Mouse (Mus musculus): ENCODE measurements around the gene Cldn22. TPM values are rescaled to one million over a fixed set of nuclear protein-coding genes. Genes with fewer than 3 reads are reported as not detected.

Cldn22 gene
- polyA plus RNA-seq (2015; fragmentation: Nextera tagmentation; extraction: Ambion mirVana), result not detected in 2 replicates

DNA sequence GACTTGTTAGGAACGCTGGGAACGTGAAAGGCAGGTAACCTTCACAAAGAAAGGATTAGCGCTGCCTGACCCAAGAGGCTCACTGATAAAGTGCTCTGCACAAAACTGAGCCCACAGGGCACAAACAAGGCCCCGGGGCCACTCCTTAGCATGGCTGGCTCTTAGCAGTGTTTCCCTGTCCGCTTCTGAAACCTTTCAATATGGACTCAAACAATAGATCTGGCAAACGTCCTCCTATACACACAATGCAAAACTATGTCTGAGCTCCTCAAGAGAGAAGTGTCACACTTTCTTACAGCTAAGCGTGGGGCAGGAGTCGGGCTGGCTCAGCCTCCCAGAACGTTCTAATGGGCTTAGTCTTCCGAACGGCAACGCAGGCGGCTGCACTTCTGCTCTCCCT is at the start of gene Cldn22:
Gene Cldn22 (plus strand): TSS at position 301 of the 400 bp plus-strand sequence.
- no peaks in the 10 kb centered on the region for H3K9me3 ChIP-seq
- H3K27me3 ChIP-seq (replicated peaks), result no peaks in the 10 kb centered on the region
- no peaks in the 10 kb centered on the region for H3K36me3 ChIP-seq
- no peak within 1 kb of the TSS for H3K4me3 ChIP-seq (replicated peaks)
- WGBS, result 51% methylated on average over 13 of the region's 13 CpGs
- H3K27ac ChIP-seq, result peak within 1 kb of the TSS; percentile 38; the same call in 1 of the 2 replicates
- no peak within 1 kb of the TSS for H3K9ac ChIP-seq
- peak; percentile 12; the same call in 1 of the 2 replicates for ATAC-seq (ENCODE audit: insufficient read depth, low FRiP score, low read depth)
- 0 out of 2 replicates have a peak, but pooled peaks cover 7% of the 10 kb centered on the region for H3K4me1 ChIP-seq
- 0 out of 2 replicates have a peak within 1 kb of the TSS, but pooled peaks have one; percentile 19 for H3K4me2 ChIP-seq

DNA sequence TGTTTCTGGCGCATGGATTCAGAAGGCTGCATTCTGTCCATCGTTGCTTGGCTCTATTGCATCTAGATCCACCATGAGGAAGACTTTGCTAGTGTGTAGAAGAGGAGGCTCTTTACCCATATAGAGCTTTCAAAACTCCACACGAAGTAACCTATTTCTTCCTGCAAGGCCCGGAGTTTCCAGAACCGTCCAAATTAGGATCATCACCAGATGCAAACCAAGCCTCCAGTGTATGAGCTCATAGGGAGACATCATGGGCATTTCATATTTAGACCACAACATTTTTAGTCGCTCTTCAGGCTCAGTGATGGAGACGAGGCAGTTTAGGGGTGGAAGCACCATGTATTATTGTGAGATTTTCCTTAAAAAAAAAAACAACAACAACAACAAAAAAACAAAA is 46.9 kb upstream of the Cldn22 start:
- no peak for ATAC-seq (ENCODE audit: insufficient read depth, low FRiP score, low read depth)
- H3K9ac ChIP-seq, result no peak overlapping the region
- no peaks in the 10 kb centered on the region for H3K4me1 ChIP-seq
- no peaks in the 10 kb centered on the region for H3K9me3 ChIP-seq
- 88% methylated on average over 7 of the region's 7 CpGs for WGBS
- H3K36me3 ChIP-seq, result no peaks in the 10 kb centered on the region
- no peak overlapping the region for H3K27ac ChIP-seq
- H3K4me2 ChIP-seq, result no peak overlapping the region
- H3K4me3 ChIP-seq (replicated peaks), result no peak overlapping the region
- H3K27me3 ChIP-seq (replicated peaks), result no peaks in the 10 kb centered on the region

DNA sequence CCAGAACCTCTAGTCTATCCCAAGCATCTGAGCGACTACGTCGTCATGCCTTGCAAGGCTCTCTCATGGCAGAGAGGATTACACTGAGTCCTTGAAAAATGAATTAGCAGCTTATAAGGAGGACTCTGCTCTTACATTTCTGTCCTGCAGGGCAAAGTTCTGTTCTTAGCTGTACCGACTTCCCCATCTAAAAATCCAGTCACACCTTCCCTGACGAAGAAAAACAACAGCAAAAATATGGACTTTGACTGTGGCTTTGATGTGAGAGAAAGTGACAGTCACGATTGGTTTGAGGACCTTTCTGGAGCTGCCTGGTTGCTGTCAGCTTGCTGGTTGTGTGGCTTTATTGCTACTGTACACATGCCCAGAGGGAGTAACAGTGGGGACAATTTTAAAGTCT is 44.7 kb upstream of the Cldn22 start:
- H3K4me1 ChIP-seq, result no peaks in the 10 kb centered on the region
- no peak for ATAC-seq (ENCODE audit: insufficient read depth, low FRiP score, low read depth)
- H3K27ac ChIP-seq, result no peak overlapping the region
- no peak overlapping the region for H3K4me3 ChIP-seq (replicated peaks)
- WGBS, result 65% methylated on average over 6 of the region's 6 CpGs
- H3K9ac ChIP-seq, result no peak overlapping the region
- H3K27me3 ChIP-seq (replicated peaks), result no peaks in the 10 kb centered on the region
- no peak overlapping the region for H3K4me2 ChIP-seq
- H3K36me3 ChIP-seq, result no peaks in the 10 kb centered on the region
- no peaks in the 10 kb centered on the region for H3K9me3 ChIP-seq

DNA sequence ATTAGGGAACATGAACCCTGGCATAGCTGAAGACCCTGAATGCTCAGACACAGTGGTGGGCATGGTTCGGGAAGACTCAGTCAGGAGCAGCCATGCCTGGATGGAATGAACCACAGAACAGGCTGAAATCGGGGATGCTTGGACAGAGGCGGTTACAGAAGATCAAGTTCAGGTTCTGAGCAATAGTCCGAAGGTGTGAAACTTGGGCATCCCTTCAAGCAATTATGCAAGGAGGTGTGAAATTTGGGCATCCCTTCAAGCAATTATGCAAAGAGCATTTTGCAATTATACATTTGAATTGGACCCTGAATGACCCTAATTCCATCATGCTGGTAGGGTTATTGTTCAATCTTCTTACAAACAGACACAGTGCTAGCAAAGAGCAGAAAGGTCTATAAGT is 42.4 kb upstream of the Cldn22 start:
- Histone ChIP-seq H3K4me1 (no peaks in the 10 kb centered on the region), H3K36me3 (no peaks in the 10 kb centered on the region), H3K4me3 (replicated peaks) (no peak overlapping the region), H3K9ac (no peak overlapping the region), H3K27me3 (replicated peaks) (no peaks in the 10 kb centered on the region), H3K4me2 (no peak overlapping the region), H3K27ac (no peak overlapping the region), H3K9me3 (no peaks in the 10 kb centered on the region)
- no peak for ATAC-seq (ENCODE audit: insufficient read depth, low FRiP score, low read depth)
- 86% methylated on average over 4 of the region's 4 CpGs for WGBS

DNA sequence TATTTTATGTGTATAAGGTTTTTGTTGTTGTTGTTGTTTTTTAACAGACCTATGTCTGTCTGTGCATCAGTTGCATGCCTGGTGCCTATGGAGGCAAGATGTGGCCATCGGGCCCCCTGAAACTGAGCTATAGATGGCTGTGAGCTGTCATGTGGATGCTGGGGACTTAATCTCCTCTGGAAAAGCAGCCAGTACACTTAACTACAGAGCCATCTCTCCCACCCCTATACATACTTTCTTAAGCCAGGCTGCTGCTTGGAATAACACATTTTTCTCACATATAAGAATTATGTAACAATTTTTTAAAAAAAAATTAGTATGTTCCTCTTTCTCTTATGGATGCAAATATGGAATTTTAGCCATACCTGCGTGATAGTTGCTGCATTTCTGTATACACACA is 40.7 kb upstream of the Cldn22 start:
- Histone ChIP-seq H3K27me3 (replicated peaks) (no peaks in the 10 kb centered on the region), H3K27ac (no peak overlapping the region), H3K9ac (no peak overlapping the region), H3K4me2 (no peak overlapping the region), H3K4me1 (no peaks in the 10 kb centered on the region), H3K9me3 (no peaks in the 10 kb centered on the region), H3K4me3 (replicated peaks) (no peak overlapping the region), H3K36me3 (no peaks in the 10 kb centered on the region)
- no peak for ATAC-seq (ENCODE audit: insufficient read depth, low FRiP score, low read depth)
- WGBS, result 95% methylated on average over 2 of the region's 2 CpGs

DNA sequence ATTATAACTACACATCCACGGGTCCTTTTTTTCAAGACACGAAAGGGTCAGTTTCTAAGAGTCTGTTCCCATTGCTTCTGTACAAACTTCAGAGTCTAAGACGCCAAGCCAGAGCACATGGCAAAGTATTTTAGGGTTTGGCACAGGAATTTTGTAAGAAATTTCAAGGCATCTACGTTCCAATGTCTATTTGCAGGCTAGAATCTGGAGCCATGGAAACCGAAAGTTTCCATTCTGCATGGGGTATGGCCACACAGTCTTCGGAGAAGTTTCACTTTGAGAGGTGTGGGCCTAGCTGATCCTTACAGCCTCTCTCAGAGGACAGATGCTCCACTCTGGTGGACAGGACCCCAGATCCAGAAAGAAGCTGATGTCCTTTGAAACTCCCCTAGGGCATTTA is 40.3 kb upstream of the Cldn22 start:
- H3K9me3 ChIP-seq, result no peaks in the 10 kb centered on the region
- no peak overlapping the region for H3K9ac ChIP-seq
- 87% methylated on average over 6 of the region's 6 CpGs for WGBS
- ATAC-seq (ENCODE audit: insufficient read depth, low FRiP score, low read depth), result no peak
- no peaks in the 10 kb centered on the region for H3K27me3 ChIP-seq (replicated peaks)
- H3K4me3 ChIP-seq (replicated peaks), result no peak overlapping the region
- no peaks in the 10 kb centered on the region for H3K36me3 ChIP-seq
- H3K27ac ChIP-seq, result no peak overlapping the region
- no peaks in the 10 kb centered on the region for H3K4me1 ChIP-seq
- H3K4me2 ChIP-seq, result no peak overlapping the region

DNA sequence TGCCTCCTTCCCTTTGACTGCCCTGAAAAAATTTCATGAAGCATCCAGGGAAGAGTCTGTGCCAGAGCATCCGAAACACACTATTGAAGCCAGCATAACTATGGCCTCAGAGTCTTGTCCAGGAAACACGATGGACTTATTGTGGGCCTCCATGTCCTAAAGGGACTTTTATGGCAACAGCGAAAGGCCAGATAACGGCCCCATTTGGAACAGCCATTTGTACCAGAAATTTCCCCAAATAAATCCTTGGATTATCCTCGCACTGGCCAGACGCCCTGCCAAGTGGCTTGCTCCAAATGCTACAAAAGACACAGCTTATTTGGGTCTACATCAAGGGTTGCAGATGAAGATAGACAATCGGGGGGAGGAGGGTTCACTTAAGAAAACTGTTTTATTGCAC is 39.8 kb upstream of the Cldn22 start:
- H3K27ac ChIP-seq, result no peak overlapping the region
- H3K9me3 ChIP-seq, result no peaks in the 10 kb centered on the region
- H3K4me2 ChIP-seq, result no peak overlapping the region
- no peak overlapping the region for H3K4me3 ChIP-seq (replicated peaks)
- H3K36me3 ChIP-seq, result no peaks in the 10 kb centered on the region
- no peak overlapping the region for H3K9ac ChIP-seq
- H3K27me3 ChIP-seq (replicated peaks), result no peaks in the 10 kb centered on the region
- ATAC-seq (ENCODE audit: insufficient read depth, low FRiP score, low read depth), result no peak
- no peaks in the 10 kb centered on the region for H3K4me1 ChIP-seq
- WGBS, result 82% methylated on average over 7 of the region's 7 CpGs

DNA sequence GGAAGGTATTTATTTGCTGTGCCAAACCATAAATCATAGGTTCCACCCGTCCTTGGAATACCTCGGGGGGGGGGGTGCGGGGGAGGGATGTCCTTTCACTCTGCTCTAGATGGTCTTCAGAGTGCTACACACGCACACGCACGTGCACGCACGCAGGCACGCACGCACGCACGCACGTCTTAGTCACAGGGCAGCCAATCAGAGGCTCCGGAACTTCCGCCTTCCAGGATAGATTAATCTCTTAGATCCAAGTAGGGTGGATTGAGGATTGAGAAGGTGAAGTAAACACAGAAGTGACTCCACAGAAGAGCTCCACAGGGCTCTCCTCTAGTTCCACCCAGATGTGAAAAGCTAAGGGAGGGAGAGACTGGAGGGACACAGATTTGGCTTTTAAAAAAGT is 38.0 kb upstream of the Cldn22 start:
- no peak overlapping the region for H3K9ac ChIP-seq
- 90% methylated on average over 15 of the region's 15 CpGs for WGBS
- no peak overlapping the region for H3K27ac ChIP-seq
- no peak overlapping the region for H3K4me2 ChIP-seq
- no peaks in the 10 kb centered on the region for H3K9me3 ChIP-seq
- no peaks in the 10 kb centered on the region for H3K4me1 ChIP-seq
- no peak for ATAC-seq (ENCODE audit: insufficient read depth, low FRiP score, low read depth)
- no peaks in the 10 kb centered on the region for H3K27me3 ChIP-seq (replicated peaks)
- H3K36me3 ChIP-seq, result no peaks in the 10 kb centered on the region
- H3K4me3 ChIP-seq (replicated peaks), result no peak overlapping the region

DNA sequence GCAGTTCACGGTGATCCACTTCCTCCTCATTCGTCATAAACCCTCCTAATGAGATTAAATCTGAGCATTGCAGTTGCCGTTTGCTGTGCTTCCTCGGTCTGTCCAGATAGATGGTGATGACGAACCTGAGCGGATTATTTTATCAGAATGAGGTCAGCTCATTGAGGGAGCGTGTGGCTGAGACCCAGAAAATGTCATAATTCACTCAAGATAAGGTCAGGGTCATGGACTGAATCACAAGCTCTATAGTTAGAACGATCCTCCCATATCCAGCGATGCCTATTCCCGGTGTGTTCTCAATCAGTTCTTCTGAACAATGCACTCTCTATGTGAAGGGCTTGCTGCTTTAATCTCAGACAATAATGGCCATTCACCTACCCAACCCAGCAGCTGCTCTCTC is 36.6 kb upstream of the Cldn22 start:
- whole genome bisulfite sequencing, result 59% methylated on average over 10 of the region's 10 CpGs
- Histone ChIP-seq H3K36me3 (no peaks in the 10 kb centered on the region), H3K27ac (no peak overlapping the region), H3K4me3 (replicated peaks) (no peak overlapping the region), H3K9me3 (no peaks in the 10 kb centered on the region), H3K27me3 (replicated peaks) (no peaks in the 10 kb centered on the region), H3K4me2 (no peak overlapping the region), H3K9ac (no peak overlapping the region), H3K4me1 (no peaks in the 10 kb centered on the region)
- no peak for ATAC-seq (ENCODE audit: insufficient read depth, low FRiP score, low read depth)

DNA sequence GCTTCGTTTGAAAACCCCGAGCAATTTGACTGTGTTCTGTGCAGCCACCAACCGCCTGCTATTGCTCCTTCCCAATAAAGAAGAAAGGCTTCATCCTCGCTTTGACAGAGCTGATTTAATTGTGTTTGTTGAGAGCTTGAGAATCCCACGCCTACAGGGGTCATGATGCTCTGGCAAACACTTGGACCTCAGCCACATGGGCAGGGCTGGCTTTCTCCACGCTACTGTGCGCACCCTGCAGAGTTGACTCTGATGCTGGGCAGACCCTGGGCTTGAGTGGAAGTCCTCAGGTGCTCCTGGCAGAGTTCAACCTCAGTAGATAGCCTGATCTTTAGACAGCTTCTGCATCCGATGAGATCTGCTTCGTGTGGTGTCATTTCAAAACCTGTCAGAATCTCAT is 32.3 kb upstream of the Cldn22 start:
- 69% methylated on average over 9 of the region's 9 CpGs for WGBS
- H3K9me3 ChIP-seq, result no peaks in the 10 kb centered on the region
- no peaks in the 10 kb centered on the region for H3K36me3 ChIP-seq
- H3K9ac ChIP-seq, result no peak overlapping the region
- no peak for ATAC-seq (ENCODE audit: insufficient read depth, low FRiP score, low read depth)
- H3K4me2 ChIP-seq, result no peak overlapping the region
- H3K4me1 ChIP-seq, result no peaks in the 10 kb centered on the region
- no peak overlapping the region for H3K27ac ChIP-seq
- H3K27me3 ChIP-seq (replicated peaks), result no peaks in the 10 kb centered on the region
- no peak overlapping the region for H3K4me3 ChIP-seq (replicated peaks)

DNA sequence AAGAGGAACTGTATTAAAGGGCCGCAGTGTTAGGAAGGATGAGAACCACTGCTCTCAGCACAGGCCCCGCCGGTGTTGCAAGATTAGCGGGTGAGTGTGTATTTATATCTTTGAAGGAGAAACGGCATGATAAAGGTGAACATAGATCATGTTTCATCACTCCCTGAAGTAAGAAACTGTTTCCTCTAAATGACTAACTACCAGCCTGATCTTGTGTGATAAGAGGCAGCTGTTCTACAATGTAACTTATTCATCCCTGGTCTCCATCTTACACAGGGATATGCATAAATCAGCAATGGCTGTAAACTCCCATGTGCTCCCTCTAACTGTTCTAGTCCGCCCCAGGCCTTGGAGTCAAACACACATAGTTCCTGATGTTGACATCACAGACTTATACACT is 24.8 kb upstream of the Cldn22 start:
- H3K27me3 ChIP-seq (replicated peaks), result no peaks in the 10 kb centered on the region
- no peak overlapping the region for H3K27ac ChIP-seq
- no peak overlapping the region for H3K4me2 ChIP-seq
- no peaks in the 10 kb centered on the region for H3K9me3 ChIP-seq
- no peak overlapping the region for H3K9ac ChIP-seq
- WGBS, result 44% methylated on average over 6 of the region's 6 CpGs
- no peak; the same call in 1 of the 2 replicates for ATAC-seq (ENCODE audit: insufficient read depth, low FRiP score, low read depth)
- no peaks in the 10 kb centered on the region for H3K36me3 ChIP-seq
- no peaks in the 10 kb centered on the region for H3K4me1 ChIP-seq
- H3K4me3 ChIP-seq (replicated peaks), result no peak overlapping the region

DNA sequence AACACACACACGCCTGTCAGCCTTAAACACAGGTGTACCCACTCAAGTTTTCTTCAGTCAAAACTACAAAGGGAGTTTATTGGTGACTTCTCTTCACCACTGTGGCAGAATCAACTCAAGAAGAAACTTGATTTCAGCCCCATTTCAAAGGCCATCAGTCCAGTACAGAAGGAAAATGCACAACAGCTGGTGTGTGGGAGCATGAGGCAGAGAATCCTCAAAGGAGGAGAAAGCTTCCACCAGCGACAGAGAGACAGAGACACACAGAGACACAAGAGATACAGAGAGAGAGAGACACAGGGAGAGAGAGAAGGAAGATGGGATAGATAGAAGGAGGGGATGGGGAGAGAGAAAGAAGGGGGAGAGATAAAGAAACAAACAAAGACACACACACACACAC is 21.9 kb upstream of the Cldn22 start:
- ATAC-seq (ENCODE audit: insufficient read depth, low FRiP score, low read depth), result no peak
- H3K4me2 ChIP-seq, result no peak overlapping the region
- no peak overlapping the region for H3K4me3 ChIP-seq (replicated peaks)
- no peaks in the 10 kb centered on the region for H3K27me3 ChIP-seq (replicated peaks)
- no peaks in the 10 kb centered on the region for H3K36me3 ChIP-seq
- WGBS, result 82% methylated on average over 2 of the region's 2 CpGs
- 0 out of 2 replicates have a peak, but pooled peaks cover 2% of the 10 kb centered on the region for H3K4me1 ChIP-seq
- H3K9me3 ChIP-seq, result no peaks in the 10 kb centered on the region
- no peak overlapping the region for H3K27ac ChIP-seq
- H3K9ac ChIP-seq, result no peak overlapping the region

DNA sequence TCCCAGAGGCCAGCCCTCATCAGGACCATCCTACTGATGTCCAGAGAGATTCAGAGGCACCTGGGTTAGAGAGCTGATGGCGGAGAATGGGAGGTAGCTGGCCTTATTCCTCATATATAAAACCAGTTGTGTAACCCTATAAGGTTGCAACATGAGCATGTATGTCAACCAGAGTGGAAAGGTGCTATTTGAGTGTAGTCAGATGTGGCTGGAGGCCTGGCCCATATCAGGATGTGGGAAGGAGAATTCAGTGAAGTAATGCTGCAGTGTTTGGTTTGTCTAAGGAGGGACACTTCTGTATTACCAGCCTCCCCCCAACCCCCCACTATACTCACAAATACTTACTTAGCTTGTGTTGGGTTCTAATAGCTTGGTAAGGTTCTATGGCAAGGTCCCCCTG is 20.0 kb upstream of the Cldn22 start:
- Histone ChIP-seq H3K36me3 (no peaks in the 10 kb centered on the region), H3K9me3 (no peaks in the 10 kb centered on the region), H3K4me1 (0 out of 2 replicates have a peak, but pooled peaks cover 2% of the 10 kb centered on the region), H3K4me3 (replicated peaks) (no peak overlapping the region), H3K9ac (no peak overlapping the region), H3K27me3 (replicated peaks) (no peaks in the 10 kb centered on the region), H3K27ac (no peak overlapping the region), H3K4me2 (no peak overlapping the region)
- WGBS, result 100% methylated on average over 1 of the region's 1 CpGs
- ATAC-seq (ENCODE audit: insufficient read depth, low FRiP score, low read depth), result no peak
